Mouse (Mus musculus): ENCODE results near the gene Tlr13. TPM values are rescaled to one million over a fixed set of nuclear protein-coding genes. Genes with fewer than 3 reads are reported as not detected.
"Not testable (repeated sequence)": the region's sequence is repeated elsewhere in the genome, so short reads cannot be mapped to it uniquely, and the experiment has no call there.

Gene Tlr13
- polyA plus RNA-seq, 1 experiment, result 0.22 TPM

DNA sequence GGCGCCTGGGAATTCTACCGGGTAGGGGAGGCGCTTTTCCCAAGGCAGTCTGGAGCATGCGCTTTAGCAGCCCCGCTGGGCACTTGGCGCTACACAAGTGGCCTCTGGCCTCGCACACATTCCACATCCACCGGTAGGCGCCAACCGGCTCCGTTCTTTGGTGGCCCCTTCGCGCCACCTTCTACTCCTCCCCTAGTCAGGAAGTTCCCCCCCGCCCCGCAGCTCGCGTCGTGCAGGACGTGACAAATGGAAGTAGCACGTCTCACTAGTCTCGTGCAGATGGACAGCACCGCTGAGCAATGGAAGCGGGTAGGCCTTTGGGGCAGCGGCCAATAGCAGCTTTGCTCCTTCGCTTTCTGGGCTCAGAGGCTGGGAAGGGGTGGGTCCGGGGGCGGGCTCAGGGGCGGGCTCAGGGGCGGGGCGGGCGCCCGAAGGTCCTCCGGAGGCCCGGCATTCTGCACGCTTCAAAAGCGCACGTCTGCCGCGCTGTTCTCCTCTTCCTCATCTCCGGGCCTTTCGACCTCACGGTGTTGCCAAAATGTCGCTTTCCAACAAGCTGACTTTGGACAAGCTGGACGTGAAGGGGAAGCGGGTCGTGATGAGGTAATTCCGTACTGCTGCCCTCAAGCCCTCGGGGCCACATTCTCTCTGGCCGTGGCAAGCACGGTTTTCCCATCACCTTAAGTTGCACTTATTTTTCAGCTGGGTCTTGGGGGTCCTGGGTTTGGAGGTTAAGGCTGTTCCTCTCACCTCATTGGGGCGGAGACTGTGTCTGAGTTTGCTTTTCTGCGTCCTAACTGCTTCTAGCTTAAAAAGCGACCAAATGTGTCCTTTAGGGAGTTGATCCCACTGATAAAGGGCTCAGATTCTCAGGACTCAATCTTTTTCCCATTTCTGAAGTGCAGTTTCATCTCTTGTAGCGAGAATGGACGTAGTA, 44.0 kb downstream of the Tlr13 start, which contains the start of gene Pgk1:
Gene Pgk1, plus strand, starts transcription at position 388 of the 937 bp plus-strand sequence.
- TF ChIP-seq CTCF (IDR thresholded peaks at IDR 0.05; ENCODE audit: borderline replicate concordance, extremely low read depth, insufficient read depth, insufficient read length), result 0 out of 2 replicates have a peak, but pooled peaks have one; percentile 12
- peak; percentile 28; the same call in 1 of the 2 replicates for TF ChIP-seq POLR2A (IDR thresholded peaks at IDR 0.05; ENCODE audit: borderline replicate concordance, extremely low read depth, insufficient read depth, insufficient read length, poor library complexity, severe bottlenecking)
- DNase-seq (ENCODE audit: low read depth), result peak; percentile 99

DNA sequence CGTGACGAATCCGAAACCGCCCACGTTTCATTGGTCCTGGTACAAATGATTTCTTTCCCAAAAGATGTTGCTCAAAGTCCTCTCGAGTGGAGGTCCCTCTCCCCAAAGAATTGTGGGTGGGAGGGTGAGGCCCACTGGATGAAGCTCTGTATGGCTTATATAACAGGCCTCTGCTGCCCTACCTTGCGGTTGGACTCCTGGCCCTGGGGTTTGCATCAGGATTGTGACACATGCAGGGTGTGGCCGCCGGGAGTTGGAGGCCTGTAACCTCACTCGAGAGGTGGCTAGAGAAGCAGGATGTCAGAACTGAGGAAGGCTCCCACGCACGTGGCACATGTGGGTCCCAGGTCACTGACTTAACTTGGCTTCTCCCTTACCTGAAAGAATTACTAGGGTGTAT, 44.7 kb downstream of the Tlr13 start:
- TF ChIP-seq POLR2A (IDR thresholded peaks at IDR 0.05; ENCODE audit: borderline replicate concordance, extremely low read depth, insufficient read depth, insufficient read length, poor library complexity, severe bottlenecking), result no peak
- TF ChIP-seq CTCF (IDR thresholded peaks at IDR 0.05; ENCODE audit: borderline replicate concordance, extremely low read depth, insufficient read depth, insufficient read length), result no peak
- no peak for DNase-seq (ENCODE audit: low read depth)

GRCm38 (mm10) chrX:106189356-106189755, 46.4 kb downstream of the Tlr13 start:
- no peak for DNase-seq (ENCODE audit: low read depth)
- no peak for TF ChIP-seq POLR2A (IDR thresholded peaks at IDR 0.05; ENCODE audit: borderline replicate concordance, extremely low read depth, insufficient read depth, insufficient read length, poor library complexity, severe bottlenecking)
- TF ChIP-seq CTCF (IDR thresholded peaks at IDR 0.05; ENCODE audit: borderline replicate concordance, extremely low read depth, insufficient read depth, insufficient read length), result no peak

DNA sequence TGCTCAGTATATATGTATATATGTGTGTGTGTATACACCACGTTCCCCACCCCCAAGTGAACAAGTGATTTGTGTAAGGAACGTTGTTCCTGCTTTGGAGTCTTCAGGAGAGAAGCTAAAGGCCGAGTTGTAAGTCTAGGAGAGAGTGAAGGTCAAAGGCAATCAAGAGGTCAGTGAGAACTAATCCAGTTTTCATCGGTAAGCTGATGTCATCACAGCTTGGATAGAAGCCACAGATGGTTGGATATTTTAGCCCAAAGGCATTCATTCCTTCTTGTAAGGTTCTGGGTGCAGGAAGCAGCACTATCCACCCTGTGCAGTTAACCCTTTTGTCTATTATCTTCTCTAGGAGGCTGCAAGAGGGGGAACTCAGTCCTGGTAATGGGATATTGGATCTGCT, 47.1 kb downstream of the Tlr13 start:
- TF ChIP-seq POLR2A (IDR thresholded peaks at IDR 0.05; ENCODE audit: borderline replicate concordance, extremely low read depth, insufficient read depth, insufficient read length, poor library complexity, severe bottlenecking), result no peak
- TF ChIP-seq CTCF (IDR thresholded peaks at IDR 0.05; ENCODE audit: borderline replicate concordance, extremely low read depth, insufficient read depth, insufficient read length), result no peak

DNA sequence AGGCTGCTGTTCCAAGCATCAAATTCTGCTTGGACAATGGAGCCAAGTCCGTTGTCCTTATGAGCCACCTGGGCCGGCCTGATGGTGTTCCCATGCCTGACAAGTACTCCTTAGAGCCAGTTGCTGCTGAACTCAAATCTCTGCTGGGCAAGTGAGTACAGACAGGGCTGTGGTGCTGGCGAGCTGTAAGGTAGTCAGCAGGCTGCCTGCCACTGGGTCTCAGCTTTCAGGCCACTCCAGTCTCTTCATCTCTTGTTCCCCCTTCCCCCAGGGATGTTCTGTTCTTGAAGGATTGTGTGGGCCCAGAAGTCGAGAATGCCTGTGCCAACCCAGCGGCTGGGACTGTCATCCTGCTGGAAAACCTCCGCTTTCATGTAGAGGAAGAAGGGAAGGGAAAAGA, 51.4 kb downstream of the Tlr13 start:
- not testable (repeated sequence) for DNase-seq (ENCODE audit: low read depth)

More for the DNA sequence above, 47.1 kb downstream of the Tlr13 start:
- no peak for DNase-seq (ENCODE audit: low read depth)

GRCm38 (mm10) chrX:106197308-106197707, 54.3 kb downstream of the Tlr13 start:
- peak; percentile 28; the same call in 1 of the 2 replicates for TF ChIP-seq CTCF (IDR thresholded peaks at IDR 0.05; ENCODE audit: borderline replicate concordance, extremely low read depth, insufficient read depth, insufficient read length)
- TF ChIP-seq POLR2A (IDR thresholded peaks at IDR 0.05; ENCODE audit: borderline replicate concordance, extremely low read depth, insufficient read depth, insufficient read length, poor library complexity, severe bottlenecking), result no peak
- no peak for DNase-seq (ENCODE audit: low read depth)

DNA sequence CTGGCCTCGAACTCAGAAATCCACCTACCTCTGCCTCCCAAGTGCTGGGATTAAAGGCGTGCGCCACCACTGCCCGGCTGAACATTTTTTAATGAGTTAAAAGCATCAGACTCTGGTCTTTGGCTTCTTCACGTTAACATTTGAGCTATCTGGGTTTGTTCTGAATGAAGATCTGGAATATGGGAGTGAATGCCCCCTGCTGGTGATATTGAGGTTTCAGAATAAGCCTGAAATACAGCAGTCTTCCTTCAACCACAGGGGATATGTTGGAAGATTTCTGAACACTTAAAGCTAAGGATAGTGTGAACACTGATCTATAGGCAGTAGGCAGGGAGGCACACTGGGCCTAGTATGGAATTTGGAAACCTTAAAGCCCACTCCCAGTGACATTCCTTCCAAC, 55.9 kb downstream of the Tlr13 start:
- TF ChIP-seq CTCF (IDR thresholded peaks at IDR 0.05; ENCODE audit: borderline replicate concordance, extremely low read depth, insufficient read depth, insufficient read length) (no peak), POLR2A (IDR thresholded peaks at IDR 0.05; ENCODE audit: borderline replicate concordance, extremely low read depth, insufficient read depth, insufficient read length, poor library complexity, severe bottlenecking) (no peak)
- peak; percentile 27 for DNase-seq (ENCODE audit: low read depth)

DNA sequence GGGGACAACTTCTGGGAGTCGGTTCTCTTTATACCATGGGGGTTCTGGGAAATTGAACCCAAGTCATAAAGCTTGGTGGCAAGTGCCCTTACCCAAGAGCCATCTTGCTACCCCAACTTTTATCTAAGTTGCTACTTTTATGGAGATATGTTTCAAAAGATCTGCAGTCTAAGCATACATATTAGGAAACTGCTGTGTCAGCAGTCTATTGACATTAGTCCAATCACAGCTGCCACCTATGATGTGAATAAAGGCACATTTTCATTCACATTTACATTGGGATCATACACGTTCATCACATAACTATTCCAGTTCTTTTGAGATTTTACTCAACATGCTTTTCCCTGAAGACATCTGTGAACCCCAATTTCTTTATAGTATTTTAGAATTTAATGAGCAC, 66.1 kb downstream of the Tlr13 start:
- DNase-seq (ENCODE audit: low read depth), result no peak
- TF ChIP-seq POLR2A (IDR thresholded peaks at IDR 0.05; ENCODE audit: borderline replicate concordance, extremely low read depth, insufficient read depth, insufficient read length, poor library complexity, severe bottlenecking) (no peak), CTCF (IDR thresholded peaks at IDR 0.05; ENCODE audit: borderline replicate concordance, extremely low read depth, insufficient read depth, insufficient read length) (no peak)

Other genes starting within 250 kb of the Tlr13 start
- 84.4 and 105 TPM in 2 replicates for gene Atrx, start 213.8 kb upstream of the Tlr13 start, polyA plus RNA-seq (2012; rRNA removed)
- 8.2 and 11.4 TPM in 2 replicates for gene Magt1, start 131.3 kb upstream of the Tlr13 start, polyA plus RNA-seq (2012; rRNA removed)
- gene Cox7b, start 127.5 kb upstream of the Tlr13 start, polyA plus RNA-seq (2012; rRNA removed), result 289 and 395 TPM in 2 replicates
- 6.7 and 9.4 TPM in 2 replicates for gene Atp7a, start 115.9 kb upstream of the Tlr13 start, polyA plus RNA-seq (2012; rRNA removed)
- 252 and 255 TPM in 2 replicates for gene Pgk1, start 43.9 kb downstream of the Tlr13 start, polyA plus RNA-seq (2012; rRNA removed)
- 11.5 and 11.8 TPM in 2 replicates for gene Taf9b, start 78.0 kb downstream of the Tlr13 start, polyA plus RNA-seq (2012; rRNA removed)
- gene Fnd3c2, start 112.2 kb downstream of the Tlr13 start, polyA plus RNA-seq (2012; rRNA removed), result 0.01 TPM in 1 of 2 replicates, not detected in the other